In genomic region chr14:55098067-55098466, GRCm38 (mm10) we compare ENCODE assay signal across 9 mouse cellular contexts. TPM values are rescaled to one million over a fixed set of nuclear protein-coding genes. Genes with fewer than 3 reads are reported as not detected.
A peak's percentile ranks its signal among the peaks of the same experiment; 100 is the strongest.
DNase-seq lines count a peak whose midpoint lies in the region; ATAC-seq and TF ChIP-seq lines count a peak whose summit lies in the region.
"Had no signal": no experiment of that assay in that cellular context is flagged by ENCODE, and none has a peak within 500 bp of the region (broad histone marks: within the 10 kb centered on the region; RNA-seq: fewer than 3 reads in every experiment).

No protein-coding gene starts in this region.

- 62% methylated on average over 4 of the region's 4 CpGs for WGBS in limb, embryonic 13.5 days
- 68% methylated on average over 4 of the region's 4 CpGs for WGBS in limb, embryonic 10.5 days
- WGBS in forebrain, postnatal 0 days = 61% methylated on average over 4 of the region's 4 CpGs

- no peak overlapping the region for H3K4me3 ChIP-seq in limb, embryonic 13.5 days
- no peak overlapping the region for H3K4me3 ChIP-seq in limb, embryonic 10.5 days
- no peak overlapping the region for H3K4me3 ChIP-seq in forebrain, postnatal 0 days (ENCODE audit: low read depth, low read length)
- H3K4me3 ChIP-seq: erythroblast, embryonic 14.5 days had no signal

- H3K4me1 ChIP-seq in limb, embryonic 13.5 days = peaks cover 19% of the 10 kb centered on the region
- H3K4me1 ChIP-seq in limb, embryonic 10.5 days = peaks cover 29% of the 10 kb centered on the region
- H3K4me1 ChIP-seq in forebrain, postnatal 0 days (ENCODE audit: insufficient read depth) = peaks cover 26% of the 10 kb centered on the region

- H3K27me3 ChIP-seq in limb, embryonic 13.5 days = no peaks in the 10 kb centered on the region; the same call in 1 of the 2 replicates
- no peaks in the 10 kb centered on the region for H3K27me3 ChIP-seq in limb, embryonic 10.5 days (ENCODE audit: low read depth, poor library complexity, severe bottlenecking)
- no peaks in the 10 kb centered on the region for H3K27me3 ChIP-seq in forebrain, postnatal 0 days (ENCODE audit: insufficient read depth, low read length)

- DNase-seq in limb, embryonic 10.5 days (ENCODE audit: low spot score) = no peak
- peak; percentile 51 for DNase-seq in NIH3T3 (ENCODE audit: low read depth)
- DNase-seq in forebrain, postnatal 0 days = peak; percentile 81
- peak; percentile 74 for DNase-seq in kidney, postnatal 14 days
- peak; percentile 89 for DNase-seq in naive thymus-derived CD4-positive, alpha-beta T cell, adult 2 months (ENCODE audit: low read depth)
- DNase-seq in gastrocnemius, postnatal 4 days (ENCODE audit: low spot score in 2 of 2) = no peak
- DNase-seq in urinary bladder, postnatal 10 days (ENCODE audit: low spot score) = no peak

- peak; percentile 82 for TF ChIP-seq CTCF in forebrain, postnatal 0 days (IDR thresholded peaks at IDR 0.05; ENCODE audit: low read depth)

- H3K36me3 ChIP-seq in limb, embryonic 13.5 days = peaks cover 49% of the 10 kb centered on the region
- peaks cover 28% of the 10 kb centered on the region for H3K36me3 ChIP-seq in limb, embryonic 10.5 days
- peaks cover 6% of the 10 kb centered on the region; the same call in 1 of the 2 replicates for H3K36me3 ChIP-seq in forebrain, postnatal 0 days (ENCODE audit: insufficient read depth)

- peak overlapping the region; percentile 1; the same call in 1 of the 2 replicates for H3K27ac ChIP-seq in limb, embryonic 13.5 days
- H3K27ac ChIP-seq in limb, embryonic 10.5 days = no peak overlapping the region
- H3K27ac ChIP-seq in forebrain, postnatal 0 days (ENCODE audit: low read depth, low read length) = no peak overlapping the region

- H3K9ac ChIP-seq in limb, embryonic 13.5 days = no peak overlapping the region
- H3K9ac ChIP-seq in forebrain, postnatal 0 days = no peak overlapping the region

- ATAC-seq in limb, embryonic 13.5 days (ENCODE audit: low FRiP score, low read depth) = no peak
- peak; percentile 54; the same call in 1 of the 2 replicates for ATAC-seq in forebrain, postnatal 0 days

- H3K9me3 ChIP-seq in limb, embryonic 13.5 days = no peaks in the 10 kb centered on the region
- H3K9me3 ChIP-seq in limb, embryonic 10.5 days (replicated peaks) = no peaks in the 10 kb centered on the region
- H3K9me3 ChIP-seq in forebrain, postnatal 0 days (ENCODE audit: low read length) = no peaks in the 10 kb centered on the region

- H3K4me2 ChIP-seq in limb, embryonic 13.5 days (replicated peaks) = no peak overlapping the region
- H3K4me2 ChIP-seq in forebrain, postnatal 0 days (ENCODE audit: low read depth) = no peak overlapping the region

RNA-seq across cellular contexts. Expression of gene Thtpa, which starts 3.5 kb away (rescaled TPM):
- polyA plus RNA-seq in limb, embryonic 13.5 days (2015; fragmentation: Nextera tagmentation; extraction: Ambion mirVana) = 22.9 and 24.5 TPM in 2 replicates
- polyA plus RNA-seq in limb, embryonic 10.5 days (2016; fragmentation: Nextera tagmentation; extraction: Ambion mirVana) = 22.0 and 25.6 TPM in 2 replicates
- 49.0 and 55.2 TPM in 2 replicates for total RNA-seq in forebrain, postnatal 0 days (2014; rRNA removed)
- 47.2 and 48.0 TPM in 2 replicates for polyA plus RNA-seq in forebrain, postnatal 0 days (2015; fragmentation: Nextera tagmentation; extraction: Ambion mirVana)
- total RNA-seq in gastrocnemius, postnatal 4 days (2021) = 10 to 100 TPM; 12.9 to 14.0 TPM

RNA-seq across cellular contexts. Expression of gene Zfhx2, which starts 5.9 kb away (rescaled TPM):
- polyA plus RNA-seq in limb, embryonic 13.5 days (2015; fragmentation: Nextera tagmentation; extraction: Ambion mirVana) = 5.6 and 6.2 TPM in 2 replicates
- 4.1 and 5.6 TPM in 2 replicates for polyA plus RNA-seq in limb, embryonic 10.5 days (2016; fragmentation: Nextera tagmentation; extraction: Ambion mirVana)
- 8.9 and 11.1 TPM in 2 replicates for total RNA-seq in forebrain, postnatal 0 days (2014; rRNA removed)
- polyA plus RNA-seq in forebrain, postnatal 0 days (2015; fragmentation: Nextera tagmentation; extraction: Ambion mirVana) = 2.7 and 7.5 TPM in 2 replicates
- total RNA-seq in gastrocnemius, postnatal 4 days (2021) = 1 to 10 TPM; 2.9 to 4.0 TPM

RNA-seq across cellular contexts. Expression of gene Ap1g2, which starts 8.3 kb away (rescaled TPM):
- 13.1 and 13.7 TPM in 2 replicates for polyA plus RNA-seq in limb, embryonic 13.5 days (2015; fragmentation: Nextera tagmentation; extraction: Ambion mirVana)
- 10.6 and 12.5 TPM in 2 replicates for polyA plus RNA-seq in limb, embryonic 10.5 days (2016; fragmentation: Nextera tagmentation; extraction: Ambion mirVana)
- 11.3 and 12.8 TPM in 2 replicates for total RNA-seq in forebrain, postnatal 0 days (2014; rRNA removed)
- 4.2 and 5.5 TPM in 2 replicates for polyA plus RNA-seq in forebrain, postnatal 0 days (2015; fragmentation: Nextera tagmentation; extraction: Ambion mirVana)
- 1 to 10 TPM; 6.5 to 8.3 TPM for total RNA-seq in gastrocnemius, postnatal 4 days (2021)

RNA-seq across cellular contexts. Expression of gene Jph4, which starts 18.7 kb away (rescaled TPM):
- 1.9 and 2.2 TPM in 2 replicates for polyA plus RNA-seq in limb, embryonic 13.5 days (2015; fragmentation: Nextera tagmentation; extraction: Ambion mirVana)
- 0.03 and 0.08 TPM in 2 replicates for polyA plus RNA-seq in limb, embryonic 10.5 days (2016; fragmentation: Nextera tagmentation; extraction: Ambion mirVana)
- total RNA-seq in forebrain, postnatal 0 days (2014; rRNA removed) = 156 and 160 TPM in 2 replicates
- polyA plus RNA-seq in forebrain, postnatal 0 days (2015; fragmentation: Nextera tagmentation; extraction: Ambion mirVana) = 47.4 and 55.3 TPM in 2 replicates
- 1 to 10 TPM; 1.3 to 2.0 TPM for total RNA-seq in gastrocnemius, postnatal 4 days (2021)
- polyA plus RNA-seq: erythroblast, embryonic 14.5 days had no signal

Comparison
In these comparisons a context has a peak if more than half of its experiments do, and no peak if none do; other contexts are left out.
1. DNase-seq: peak in NIH3T3 (single experiment), forebrain, postnatal 0 days (single experiment), kidney, postnatal 14 days (single experiment) and naive thymus-derived CD4-positive, alpha-beta T cell, adult 2 months (single experiment); none in limb, embryonic 10.5 days (single experiment), gastrocnemius, postnatal 4 days (0 of 2) and urinary bladder, postnatal 10 days (single experiment).